Mouse (Mus musculus) embryo, embryonic 11 days (tissue): ENCODE results near the gene Rabgap1l.

Experiments
- DNase-seq: peaks from one replicate; pipeline ENCODE4 v3.0.0-alpha.2; 2015

Gene Rabgap1l

GRCm38 (mm10) chr1:160588911-160589590 lies 204.0 kb downstream of the Rabgap1l start:
- DNase-seq: no peak

- no peak for DNase-seq
Observed at GRCm38 (mm10) chr1:160579309-160580233, 213.4 kb downstream of the Rabgap1l start.

- DNase-seq: no peak
Observed at GRCm38 (mm10) chr1:160576124-160576523, 216.9 kb downstream of the Rabgap1l start.

- DNase-seq: no peak
Observed at GRCm38 (mm10) chr1:160574039-160574438, 219.0 kb downstream of the Rabgap1l start.

- DNase-seq: peak; percentile 7
Observed at GRCm38 (mm10) chr1:160566458-160566857, 226.6 kb downstream of the Rabgap1l start.

- peak; percentile 70 for DNase-seq
Observed at GRCm38 (mm10) chr1:160561381-160561780, 231.6 kb downstream of the Rabgap1l start.

- DNase-seq: no peak
Observed at GRCm38 (mm10) chr1:160550636-160551035, 242.4 kb downstream of the Rabgap1l start.

- DNase-seq: peak; percentile 41
Observed at GRCm38 (mm10) chr1:160547934-160548876, 244.8 kb downstream of the Rabgap1l start.

GRCm38 (mm10) chr1:160535649-160536048 lies 257.4 kb downstream of the Rabgap1l start:
- no peak for DNase-seq

- no peak for DNase-seq
Observed at GRCm38 (mm10) chr1:160534571-160535335, 258.3 kb downstream of the Rabgap1l start.

GRCm38 (mm10) chr1:160533209-160533820 lies 259.7 kb downstream of the Rabgap1l start:
- DNase-seq: peak; percentile 9

GRCm38 (mm10) chr1:160531402-160531801 lies 261.6 kb downstream of the Rabgap1l start:
- DNase-seq: peak; percentile 38

- DNase-seq: no peak
Observed at GRCm38 (mm10) chr1:160521918-160522317, 271.1 kb downstream of the Rabgap1l start.

- peak; percentile 42 for DNase-seq
Observed at GRCm38 (mm10) chr1:160520665-160521064, 272.3 kb downstream of the Rabgap1l start.

- DNase-seq: peak; percentile 43
Observed at GRCm38 (mm10) chr1:160519896-160520465, 273.0 kb downstream of the Rabgap1l start.

- no peak for DNase-seq
Observed at GRCm38 (mm10) chr1:160518552-160518951, 274.5 kb downstream of the Rabgap1l start.

- DNase-seq: no peak
Observed at GRCm38 (mm10) chr1:160507766-160508165, 285.2 kb downstream of the Rabgap1l start.

GRCm38 (mm10) chr1:160496906-160497577 lies 296.0 kb downstream of the Rabgap1l start:
- no peak for DNase-seq

GRCm38 (mm10) chr1:160485731-160486130 lies 307.3 kb downstream of the Rabgap1l start:
- no peak for DNase-seq

GRCm38 (mm10) chr1:160485028-160485427 lies 308.0 kb downstream of the Rabgap1l start:
- DNase-seq: no peak
